Mouse (Mus musculus) brain, embryonic 14.5 days (tissue): ENCODE results near the gene Snai1. TPM values are rescaled to one million over a fixed set of nuclear protein-coding genes. Genes with fewer than 3 reads are reported as not detected.

Source experiments
- DNase-seq: peaks from one replicate; pipeline ENCODE4 v3.0.0-alpha.2; 2011; ENCODE audit warnings: low read depth
- CTCF ChIP-seq: fragments of 200-500 bp; IDR thresholded peaks from 2 replicates; pipeline ENCODE4 v1.5.1; 2012; ENCODE audit warnings: inconsistent platforms, mild to moderate bottlenecking, moderate library complexity, borderline replicate concordance; ENCODE audit not compliant: insufficient read depth, insufficient read length; ENCODE audit errors: extremely low read depth
- POLR2A ChIP-seq: fragments of 200-500 bp; IDR thresholded peaks from 2 replicates; pipeline ENCODE4 v1.6.1; 2012; ENCODE audit warnings: mild to moderate bottlenecking, inconsistent platforms, borderline replicate concordance; ENCODE audit not compliant: poor library complexity, insufficient read depth, insufficient read length, severe bottlenecking; ENCODE audit errors: extremely low read depth
- polyA plus RNA-seq: library from polyadenylated mRNA; depleted of rRNA; stranded (reverse); fragments of >200 nt; gene quantifications from 2 replicates; pipeline ENCODE4 v1.2.3, GENCODE M21; 2012

Gene Snai1
- polyA plus RNA-seq, 1 experiment, result 12.0 TPM

DNA sequence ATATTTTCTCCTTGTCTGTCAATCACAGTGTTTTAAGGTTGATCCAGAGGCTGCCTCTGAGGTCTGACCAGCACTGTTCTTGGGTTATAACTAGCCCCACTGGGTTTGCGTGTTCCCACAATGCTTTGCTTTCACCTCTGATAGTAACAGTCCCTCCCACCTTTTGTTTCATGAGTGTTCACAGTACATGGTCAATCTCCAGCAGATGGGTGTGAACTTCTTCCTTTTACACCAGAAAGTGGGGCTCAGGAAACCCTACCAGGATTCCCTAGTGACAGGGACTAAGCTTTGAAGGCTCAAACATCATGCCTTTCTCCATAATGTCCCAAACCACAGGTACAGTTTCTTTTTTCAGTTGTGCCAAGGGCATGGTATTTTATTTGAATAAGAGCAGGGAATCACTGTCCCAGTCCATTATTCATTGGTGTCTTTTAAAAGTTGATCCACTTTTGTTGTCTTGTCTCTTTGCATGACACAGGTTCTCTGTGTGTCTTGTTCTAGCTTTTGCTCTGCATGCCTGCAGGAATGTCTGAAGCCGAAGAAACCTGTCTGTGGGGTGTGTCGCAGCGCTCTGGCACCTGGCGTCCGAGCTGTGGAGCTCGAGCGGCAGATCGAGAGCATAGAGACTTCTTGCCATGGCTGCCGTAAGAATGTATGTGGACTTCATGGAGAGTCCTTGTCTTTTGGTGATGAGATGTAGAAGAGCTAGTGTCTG lies 31.3 kb upstream of the Snai1 start:
- TF ChIP-seq POLR2A (no peak), CTCF (no peak)
- DNase-seq, result no peak

- TF ChIP-seq CTCF, result no peak
- TF ChIP-seq POLR2A, result no peak
Measured at GRCm38 (mm10) chr2:167507719-167508385, 30.1 kb upstream of the Snai1 start.

GRCm38 (mm10) chr2:167508569-167508968 lies 29.4 kb upstream of the Snai1 start:
- TF ChIP-seq CTCF (no peak), POLR2A (no peak)

More at GRCm38 (mm10) chr2:167507719-167508385, 30.1 kb upstream of the Snai1 start:
- no peak for DNase-seq

GRCm38 (mm10) chr2:167510485-167510884 lies 27.5 kb upstream of the Snai1 start:
- TF ChIP-seq POLR2A, result no peak
- no peak for TF ChIP-seq CTCF
- DNase-seq, result no peak

More at GRCm38 (mm10) chr2:167508569-167508968, 29.4 kb upstream of the Snai1 start:
- no peak for DNase-seq

DNA sequence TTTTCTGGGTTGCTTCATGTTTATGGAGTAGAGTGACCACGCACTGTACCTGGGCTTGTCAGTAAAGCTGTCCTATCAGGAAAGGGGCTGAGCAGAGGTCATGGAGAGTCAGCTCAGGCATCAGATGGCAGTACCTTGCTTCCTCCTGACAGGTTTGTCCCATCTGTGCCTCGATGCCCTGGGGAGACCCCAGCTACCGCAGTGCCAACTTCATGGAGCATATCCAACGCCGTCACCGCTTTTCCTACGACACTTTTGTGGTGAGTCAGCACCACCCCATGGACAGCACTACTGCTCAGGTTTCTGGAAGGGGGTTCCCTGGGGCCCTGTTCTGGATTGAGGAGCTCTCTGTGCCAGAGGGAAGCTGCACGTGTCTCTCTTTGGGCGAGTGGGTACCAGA lies 25.6 kb upstream of the Snai1 start:
- TF ChIP-seq CTCF (no peak), POLR2A (no peak)
- DNase-seq, result no peak

- TF ChIP-seq POLR2A (no peak), CTCF (peak; percentile 15; the same call in 1 of the 2 replicates)
- no peak for DNase-seq
Measured at GRCm38 (mm10) chr2:167512970-167513369, 25.0 kb upstream of the Snai1 start.

DNA sequence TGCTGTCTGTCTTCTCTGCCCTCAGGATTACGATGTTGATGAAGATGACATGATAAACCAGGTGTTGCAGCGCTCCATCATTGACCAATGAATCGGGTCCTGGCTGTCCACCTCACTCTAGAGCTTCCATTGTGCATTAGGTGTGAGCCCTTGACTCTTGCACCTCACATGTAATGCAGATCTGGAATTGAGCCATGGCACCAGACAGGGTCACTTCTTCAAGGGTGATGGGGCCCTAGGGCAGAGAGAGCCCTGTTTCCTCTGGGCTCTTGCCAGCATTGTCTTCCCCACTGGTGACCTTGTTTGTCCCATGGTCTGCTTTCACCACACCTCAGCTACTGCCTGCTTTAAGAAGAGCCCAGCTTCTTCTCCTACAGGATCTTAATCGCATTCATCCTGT lies 23.4 kb upstream of the Snai1 start:
- DNase-seq, result no peak
- TF ChIP-seq POLR2A (no peak), CTCF (no peak)

DNA sequence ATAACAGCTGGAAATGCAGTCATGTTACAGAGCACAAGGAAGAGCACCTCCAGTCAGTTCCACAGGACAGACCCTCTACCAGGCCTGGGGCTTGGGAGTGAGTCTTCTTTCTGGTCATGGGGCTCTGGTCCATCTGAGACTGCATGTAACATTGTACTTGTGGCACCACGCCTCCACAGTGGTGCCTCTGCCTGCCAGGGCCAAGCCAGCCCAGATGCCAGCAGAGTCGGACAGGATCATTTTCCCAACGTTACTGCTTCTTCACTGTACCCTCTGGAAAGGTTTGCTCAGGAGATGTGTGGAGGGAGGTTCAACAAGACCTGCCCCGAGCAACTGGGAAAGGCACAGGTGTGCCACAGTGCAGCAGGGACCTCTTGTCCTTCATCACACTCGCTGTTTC lies 22.3 kb upstream of the Snai1 start:
- DNase-seq, result no peak
- TF ChIP-seq POLR2A (no peak), CTCF (no peak)

DNA sequence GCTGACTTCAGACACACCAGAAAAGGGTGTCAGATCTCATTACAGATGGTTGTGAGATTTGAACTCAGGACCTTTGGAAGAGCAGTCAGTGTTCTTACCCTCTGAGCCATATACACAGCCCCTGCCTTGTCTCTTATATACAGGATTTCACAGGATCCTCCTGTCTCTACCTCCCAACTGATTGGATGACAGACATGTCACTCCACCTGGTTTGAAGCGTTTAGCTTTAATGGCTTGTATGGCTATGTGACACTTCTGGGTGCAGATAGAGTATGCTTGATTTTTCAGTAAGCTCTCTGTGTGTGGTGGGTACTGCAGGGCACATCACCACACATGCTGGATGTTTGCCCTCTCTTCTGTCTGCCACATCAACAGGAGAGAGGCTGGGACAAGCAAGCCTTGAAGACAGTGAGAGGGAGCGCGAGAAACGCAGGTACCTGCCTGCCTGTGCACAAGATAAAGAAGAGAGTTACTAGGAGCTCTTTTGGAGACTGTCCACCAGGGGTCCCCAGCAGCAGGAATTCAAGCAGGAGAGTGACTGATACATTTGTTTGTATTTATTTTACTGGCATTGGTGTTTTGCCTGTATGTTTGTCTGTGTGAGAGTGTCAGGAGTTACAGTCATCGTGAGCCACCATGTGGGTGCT lies 18.3 kb upstream of the Snai1 start:
- peak; percentile 36; the same call in 1 of the 2 replicates for TF ChIP-seq CTCF
- no peak for TF ChIP-seq POLR2A
- no peak for DNase-seq

GRCm38 (mm10) chr2:167528278-167528677 lies 9.7 kb upstream of the Snai1 start:
- DNase-seq, result peak; percentile 43
- TF ChIP-seq POLR2A (no peak), CTCF (peak; percentile 67)

DNA sequence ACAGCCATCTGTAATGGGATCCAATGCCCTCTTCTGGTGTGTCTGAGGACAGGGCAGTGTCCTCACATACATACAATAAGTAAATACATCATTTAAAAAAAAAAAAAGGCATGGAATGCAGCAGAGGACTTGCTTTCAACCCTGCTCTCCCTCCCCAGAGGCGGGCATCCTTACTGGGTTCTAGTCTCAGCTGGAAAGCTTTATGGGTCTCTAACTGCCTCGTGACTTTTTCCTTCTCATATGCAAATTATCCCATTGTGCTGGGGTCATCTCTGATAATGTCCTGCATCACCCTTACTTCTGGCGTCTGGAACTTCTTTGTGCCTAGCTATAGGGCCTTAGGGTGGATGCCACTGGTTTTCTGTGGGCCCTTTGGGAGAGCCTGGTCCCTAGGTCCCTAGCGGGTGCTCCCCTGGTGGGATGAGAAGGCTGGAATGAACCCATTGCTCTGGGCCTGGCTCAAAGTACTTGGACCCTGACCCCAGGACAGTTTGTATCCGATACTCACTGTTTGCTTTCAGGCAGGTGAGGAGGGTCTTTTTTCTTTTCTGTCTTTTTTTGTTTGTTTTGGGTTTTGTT lies 8.0 kb upstream of the Snai1 start:
- TF ChIP-seq POLR2A, result no peak
- no peak for TF ChIP-seq CTCF
- DNase-seq, result no peak

DNA sequence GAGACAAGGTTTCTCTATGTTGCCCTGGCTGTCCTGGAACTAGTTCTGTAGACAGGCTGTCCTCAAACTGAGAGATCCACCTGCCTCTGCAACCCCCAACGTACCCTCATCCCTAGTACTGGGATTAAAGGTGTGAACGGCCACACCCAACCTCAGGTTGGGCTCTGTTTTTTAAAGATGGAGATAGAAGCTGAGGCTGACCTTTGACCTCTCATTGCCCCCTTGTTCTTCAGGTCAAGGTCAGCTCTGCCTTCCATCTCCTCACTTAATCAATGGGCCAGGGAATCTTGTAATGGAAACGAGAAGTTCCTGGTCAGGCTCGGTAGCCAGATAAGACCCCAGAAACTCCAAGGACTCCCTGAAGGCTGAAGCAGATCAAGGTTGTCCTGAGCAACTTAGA lies 7.5 kb upstream of the Snai1 start:
- DNase-seq, result no peak
- TF ChIP-seq CTCF (no peak), POLR2A (no peak)

DNA sequence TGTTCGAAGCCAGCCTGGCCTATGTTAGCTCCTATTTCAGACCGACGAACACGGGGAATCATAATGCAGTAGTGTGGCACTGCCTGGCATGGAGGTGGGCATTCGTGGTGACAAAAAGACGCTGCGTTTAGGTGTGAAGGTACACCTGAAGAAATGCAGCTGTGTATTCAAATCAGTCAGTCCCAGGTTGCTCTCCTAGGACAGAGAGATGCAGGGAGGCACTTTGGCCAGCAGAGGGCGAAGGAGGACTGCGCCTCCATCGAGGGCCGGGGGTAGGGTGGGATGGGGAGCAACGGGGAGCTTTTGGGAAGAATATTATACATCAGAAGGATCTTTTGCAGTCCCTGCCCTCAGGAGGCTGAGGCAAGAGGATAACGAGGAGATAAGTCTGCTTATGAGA lies 5.9 kb upstream of the Snai1 start:
- peak; percentile 90 for TF ChIP-seq CTCF
- no peak for TF ChIP-seq POLR2A
- DNase-seq, result peak; percentile 44
